Mouse (Mus musculus) kidney, postnatal 36 days (tissue): ENCODE data around the gene Dusp10.

Experiments
- DNase-seq, 2 experiments: peaks; one replicate each; pipeline ENCODE4 v3.0.0; 2021 to 2022; ENCODE audit warnings: mixed read lengths in 2 of 2

Gene Dusp10

GRCm38 (mm10) chr1:184013106-184013505 is at the start of gene Dusp10:
Dusp10 (plus strand) TSS chr1:184013302.
- DNase-seq, result no peak

- DNase-seq, result no peak
Measured at GRCm38 (mm10) chr1:183965341-183965740, 47.8 kb upstream of the Dusp10 start.

- no peak for DNase-seq
Measured at GRCm38 (mm10) chr1:183969265-183969664, 43.8 kb upstream of the Dusp10 start.

GRCm38 (mm10) chr1:183979814-183980243 is 33.3 kb upstream of the Dusp10 start:
- peak; percentile 7 to 8 for DNase-seq

GRCm38 (mm10) chr1:183982108-183982507 is 31.0 kb upstream of the Dusp10 start:
- no peak for DNase-seq

- DNase-seq, result no peak
Measured at GRCm38 (mm10) chr1:183987711-183988245, 25.3 kb upstream of the Dusp10 start.

GRCm38 (mm10) chr1:183991921-183992320 is 21.2 kb upstream of the Dusp10 start:
- DNase-seq, result no peak

- DNase-seq, result no peak
Measured at GRCm38 (mm10) chr1:183997207-183997606, 15.9 kb upstream of the Dusp10 start.

- no peak for DNase-seq
Measured at GRCm38 (mm10) chr1:184002470-184002869, 10.6 kb upstream of the Dusp10 start.

- no peak for DNase-seq
Measured at GRCm38 (mm10) chr1:184004311-184004710, 8.8 kb upstream of the Dusp10 start.

GRCm38 (mm10) chr1:184005315-184006058 is 7.6 kb upstream of the Dusp10 start:
- peak in 1 of 2 experiments; percentile 2 for DNase-seq

GRCm38 (mm10) chr1:184006086-184006485 is 7.0 kb upstream of the Dusp10 start:
- DNase-seq, result no peak

- DNase-seq, result no peak
Measured at GRCm38 (mm10) chr1:184011311-184011710, 1.8 kb upstream of the Dusp10 start.

- DNase-seq, result no peak
Measured at GRCm38 (mm10) chr1:184014091-184014490, 989 bp downstream of the Dusp10 start.

- DNase-seq, result no peak
Measured at GRCm38 (mm10) chr1:184015995-184016730, 3.1 kb downstream of the Dusp10 start.

- no peak for DNase-seq
Measured at GRCm38 (mm10) chr1:184017606-184018005, 4.5 kb downstream of the Dusp10 start.

- DNase-seq, result no peak
Measured at GRCm38 (mm10) chr1:184019042-184019721, 6.1 kb downstream of the Dusp10 start.

- DNase-seq, result no peak
Measured at GRCm38 (mm10) chr1:184019722-184020107, 6.6 kb downstream of the Dusp10 start.

GRCm38 (mm10) chr1:184023971-184024370 is 10.9 kb downstream of the Dusp10 start:
- DNase-seq, result no peak

GRCm38 (mm10) chr1:184024631-184025030 is 11.5 kb downstream of the Dusp10 start:
- DNase-seq, result no peak

- no peak for DNase-seq
Measured at GRCm38 (mm10) chr1:184025079-184025478, 12.0 kb downstream of the Dusp10 start.

GRCm38 (mm10) chr1:184027039-184027438 is 13.9 kb downstream of the Dusp10 start:
- DNase-seq, result no peak
